Mouse (Mus musculus): ENCODE measurements around the gene Jazf1. TPM values are rescaled to one million over a fixed set of nuclear protein-coding genes. Genes with fewer than 3 reads are reported as not detected.

Jazf1 gene
- total RNA-seq, 2 experiments from 2014 or later: 2.8 to 3.2 TPM

DNA sequence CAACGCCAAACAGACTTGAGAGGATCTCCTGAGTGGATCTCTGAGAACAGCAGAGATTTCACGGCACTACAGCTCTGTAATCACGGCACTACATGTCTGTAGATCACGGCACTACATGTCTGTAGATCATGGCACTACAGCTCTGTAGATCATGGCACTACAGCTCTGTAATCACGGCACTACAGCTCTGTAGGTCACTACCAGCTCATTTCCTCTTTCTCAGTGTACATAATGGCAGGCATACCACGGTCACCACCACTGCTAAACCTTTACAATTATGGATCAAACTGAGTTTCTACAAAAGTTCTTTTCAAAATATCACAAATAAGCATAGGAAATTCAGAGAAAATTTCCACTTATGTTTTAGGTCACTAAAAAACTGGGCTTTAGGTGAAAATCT lies 147.7 kb downstream of the Jazf1 start:
- intact Hi-C loops (cut with DNase I): no loop called here

DNA sequence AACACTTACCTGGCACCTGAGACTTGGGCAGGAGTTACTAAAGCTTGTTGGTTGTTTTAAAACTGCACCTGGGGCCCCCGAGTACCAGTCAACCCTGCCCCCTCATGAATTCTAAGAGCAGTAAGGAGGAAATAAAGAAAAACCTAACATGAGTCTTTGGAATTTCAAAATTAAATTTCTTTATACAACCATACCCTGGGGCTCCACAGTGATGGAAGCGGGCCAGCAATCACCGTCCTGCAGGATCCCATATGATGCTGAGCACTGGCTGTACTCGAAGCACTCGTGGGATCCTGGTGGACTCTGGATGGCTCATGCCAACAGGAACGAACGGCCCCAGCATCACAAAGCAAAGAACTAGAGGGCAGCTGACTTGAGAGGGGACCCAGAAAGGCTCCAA lies 149.0 kb downstream of the Jazf1 start:
- intact Hi-C loops (cut with DNase I): loop anchor here (1.0 to 10.0 kb wide), 6 partner anchors 76 to 663 kb away; no protein-coding TSS in a partner anchor
- no peak for DNase-seq (ENCODE audit: low spot score)

More for the DNA sequence above, 147.7 kb downstream of the Jazf1 start:
- DNase-seq (ENCODE audit: low spot score): no peak

DNA sequence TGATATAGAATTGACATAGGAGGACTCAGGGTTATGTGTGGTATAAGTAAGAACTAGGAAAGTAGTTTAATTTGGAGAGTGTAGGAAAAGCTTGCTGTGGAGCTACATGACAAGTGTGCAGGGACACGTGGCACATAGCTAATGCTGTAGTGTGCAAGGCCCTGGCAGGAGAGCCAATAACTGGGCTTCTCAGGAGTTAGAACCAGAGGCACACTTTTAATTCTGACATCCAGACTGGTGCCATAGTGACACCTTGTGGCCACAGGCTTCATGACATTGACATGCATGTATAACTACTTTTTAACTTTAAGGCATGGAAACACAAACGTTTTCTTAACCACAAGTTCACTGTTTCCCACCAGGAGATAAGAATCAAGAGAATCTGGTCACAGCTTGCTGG lies 149.5 kb downstream of the Jazf1 start:
- intact Hi-C loops (cut with DNase I): loop anchor here (1.0 to 10.0 kb wide), 6 partner anchors 76 to 662 kb away; no protein-coding TSS in a partner anchor
- peak; percentile 41 for DNase-seq (ENCODE audit: low spot score)

DNA sequence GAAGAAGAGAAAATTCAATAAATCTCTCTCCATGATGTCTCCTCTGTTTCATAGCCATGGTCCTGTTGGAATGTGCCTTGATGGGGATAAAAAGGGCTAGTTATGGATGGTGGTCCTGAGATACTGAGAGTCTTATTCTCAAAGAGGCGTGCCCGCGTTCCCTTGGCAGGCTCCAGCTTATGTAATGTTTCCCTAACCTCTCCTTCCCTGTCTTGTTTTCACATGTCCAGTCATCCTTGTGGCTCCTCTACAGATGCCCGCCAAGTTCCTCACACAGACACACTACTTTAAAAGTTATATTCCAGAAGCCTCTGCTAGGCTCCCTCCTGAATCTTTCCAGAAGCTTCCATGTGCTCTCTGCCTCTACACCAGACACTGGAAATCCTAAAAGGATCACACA lies 151.0 kb downstream of the Jazf1 start:
- DNase-seq (ENCODE audit: low spot score): no peak
- intact Hi-C loops (cut with DNase I): loop anchor here (5.0 to 10.0 kb wide), 3 partner anchors 155 to 645 kb away; no protein-coding TSS in a partner anchor

- intact Hi-C loops (cut with DNase I): loop anchor here (5.0 to 10.0 kb wide), 3 partner anchors 155 to 645 kb away; no protein-coding TSS in a partner anchor
- DNase-seq (ENCODE audit: low spot score): no peak
These were observed 151.5 kb downstream of the Jazf1 start for GRCm38 (mm10) chr6:52916836-52917376.

GRCm38 (mm10) chr6:52914921-52915320 lies 153.5 kb downstream of the Jazf1 start:
- DNase-seq (ENCODE audit: low spot score): no peak

GRCm38 (mm10) chr6:52912143-52912918 lies 156.1 kb downstream of the Jazf1 start:
- intact Hi-C loops (cut with DNase I): loop anchor here (10.0 kb wide), 1 partner anchor 188 kb away; no protein-coding TSS in a partner anchor
- DNase-seq (ENCODE audit: low spot score): no peak

More at GRCm38 (mm10) chr6:52914921-52915320, 153.5 kb downstream of the Jazf1 start:
- intact Hi-C loops (cut with DNase I): loop anchor here (5.0 to 10.0 kb wide), 3 partner anchors 153 to 643 kb away; no protein-coding TSS in a partner anchor

- intact Hi-C loops (cut with DNase I): no loop called here
These were observed 161.6 kb downstream of the Jazf1 start for GRCm38 (mm10) chr6:52906801-52907200.

GRCm38 (mm10) chr6:52905100-52905499 lies 163.3 kb downstream of the Jazf1 start:
- no peak for DNase-seq (ENCODE audit: low spot score)
- intact Hi-C loops (cut with DNase I): no loop called here

More at GRCm38 (mm10) chr6:52906801-52907200, 161.6 kb downstream of the Jazf1 start:
- no peak for DNase-seq (ENCODE audit: low spot score)

DNA sequence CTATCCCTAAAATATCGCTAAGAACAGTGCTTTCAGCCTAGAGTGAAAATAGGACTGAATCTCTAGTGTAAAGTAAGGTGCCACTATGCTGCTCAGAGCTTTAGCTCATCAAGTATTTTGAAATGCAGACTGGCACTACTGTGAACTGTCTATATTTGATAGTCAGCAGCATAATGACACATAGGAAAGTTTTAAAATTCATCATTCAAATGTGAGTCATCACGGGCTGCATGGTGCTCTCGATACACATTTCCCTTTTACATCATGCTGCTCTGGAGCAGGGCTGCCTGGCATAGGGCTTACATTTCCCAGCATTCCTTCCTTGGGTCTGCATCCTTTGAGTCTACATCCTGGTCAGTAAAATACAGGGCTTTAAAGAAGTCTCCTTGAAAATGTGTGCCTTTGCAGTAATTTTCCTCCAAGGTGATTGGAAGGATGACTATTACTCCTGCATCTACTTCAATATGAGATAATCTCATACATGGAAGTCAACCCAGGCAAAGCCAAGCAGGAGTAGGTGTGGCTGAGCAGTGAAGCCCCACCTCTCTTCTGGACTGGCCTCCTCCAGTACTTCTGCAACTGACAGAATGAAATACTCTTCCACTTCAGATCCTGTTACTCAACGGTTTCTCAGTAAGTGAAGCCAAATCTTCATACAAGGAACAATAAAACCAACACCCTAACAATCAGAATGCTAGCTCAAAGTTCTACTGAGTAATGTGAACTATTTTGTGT lies 165.0 kb downstream of the Jazf1 start:
- no peak for DNase-seq (ENCODE audit: low spot score)
- intact Hi-C loops (cut with DNase I): no loop called here

DNA sequence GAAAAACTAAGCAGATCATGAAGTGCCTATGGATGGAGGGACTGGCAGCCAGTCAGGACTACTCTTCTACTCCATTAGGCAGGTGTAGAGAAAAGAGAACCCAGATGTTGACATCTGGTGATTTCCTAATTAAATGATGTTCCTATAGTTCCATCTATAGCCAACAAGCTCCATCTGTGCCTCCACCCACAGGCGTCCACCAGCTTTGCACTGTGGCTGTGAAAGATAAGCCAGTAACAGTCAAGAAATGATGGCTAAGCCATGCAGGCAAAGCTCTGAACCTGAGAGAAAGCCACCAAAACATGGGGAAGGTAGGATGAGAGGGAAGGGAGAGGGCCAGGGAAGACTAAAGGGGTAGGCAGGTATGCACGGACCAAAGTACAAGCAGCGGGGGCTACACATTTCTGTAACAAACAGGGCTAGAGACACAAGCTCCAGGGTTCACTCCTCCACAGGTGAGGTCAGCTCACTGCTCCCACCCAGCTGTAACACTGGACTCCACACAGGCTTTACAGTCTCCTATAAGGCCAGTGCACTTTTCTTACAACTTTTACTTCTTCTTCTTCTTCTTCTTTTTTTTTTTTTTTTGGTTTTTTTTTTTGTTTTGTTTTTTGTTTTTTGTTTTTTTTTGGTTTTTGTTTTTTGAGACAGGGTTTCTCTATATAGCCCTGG lies 168.7 kb downstream of the Jazf1 start:
- intact Hi-C loops (cut with DNase I): no loop called here
- DNase-seq (ENCODE audit: low spot score): no peak

- no peak for DNase-seq (ENCODE audit: low spot score)
- intact Hi-C loops (cut with DNase I): no loop called here
These were observed 173.4 kb downstream of the Jazf1 start for GRCm38 (mm10) chr6:52895075-52895474.

DNA sequence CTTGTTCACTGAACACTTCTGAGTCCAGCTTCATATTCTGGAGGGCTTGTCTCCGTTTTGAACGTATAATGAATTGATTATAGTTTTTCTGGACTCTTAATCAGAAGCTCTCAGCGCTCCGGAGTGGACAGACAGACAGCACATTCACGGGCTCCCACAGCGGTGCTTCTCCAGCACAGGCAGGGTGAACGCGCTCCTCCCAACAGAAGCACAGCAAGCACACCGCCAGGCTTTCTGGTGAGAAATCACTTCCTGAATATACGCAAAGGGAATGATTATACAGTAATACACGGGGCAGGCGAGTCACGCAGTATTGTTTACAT lies 174.0 kb downstream of the Jazf1 start:
- no peak for DNase-seq (ENCODE audit: low spot score)
- intact Hi-C loops (cut with DNase I): no loop called here

- intact Hi-C loops (cut with DNase I): no loop called here
- no peak for DNase-seq (ENCODE audit: low spot score)
These were observed 174.5 kb downstream of the Jazf1 start for GRCm38 (mm10) chr6:52893811-52894500.

- no peak for DNase-seq (ENCODE audit: low spot score)
- intact Hi-C loops (cut with DNase I): no loop called here
These were observed 175.5 kb downstream of the Jazf1 start for GRCm38 (mm10) chr6:52892978-52893377.

- no peak for DNase-seq (ENCODE audit: low spot score)
- intact Hi-C loops (cut with DNase I): no loop called here
These were observed 180.8 kb downstream of the Jazf1 start for GRCm38 (mm10) chr6:52887541-52888203.

GRCm38 (mm10) chr6:52883773-52884172 lies 184.7 kb downstream of the Jazf1 start:
- DNase-seq (ENCODE audit: low spot score): no peak
- intact Hi-C loops (cut with DNase I): no loop called here

- DNase-seq (ENCODE audit: low spot score): no peak
- intact Hi-C loops (cut with DNase I): no loop called here
These were observed 191.3 kb downstream of the Jazf1 start for GRCm38 (mm10) chr6:52877176-52877575.

- no peak for DNase-seq (ENCODE audit: low spot score)
- intact Hi-C loops (cut with DNase I): no loop called here
These were observed 197.1 kb downstream of the Jazf1 start for GRCm38 (mm10) chr6:52871306-52871705.
